Mouse (Mus musculus) lung, adult 2 months (tissue): ENCODE measurements around the gene Ltbp4. TPM values are rescaled to one million over a fixed set of nuclear protein-coding genes. Genes with fewer than 3 reads are reported as not detected.

Experiments
- DNase-seq: peaks from one replicate; pipeline ENCODE4 v3.0.0; 2022
- H3K4me1 ChIP-seq: fragments of 200-500 bp; 2 replicates; pipeline ENCODE4 v1.6.1; 2011; ENCODE audit warnings: low read length; ENCODE audit not compliant: control insufficient read depth, insufficient read depth
- H3K4me3 ChIP-seq: fragments of 200-500 bp; replicated peaks from 2 replicates; pipeline ENCODE3; 2011; ENCODE audit warnings: low read depth, mild to moderate bottlenecking, control low read depth, low read length; ENCODE audit errors: extremely low read depth
- CTCF ChIP-seq: fragments of 200-500 bp; IDR thresholded peaks from 2 replicates; pipeline ENCODE4 v1.5.1; 2011; ENCODE audit warnings: mild to moderate bottlenecking, low read length, control low read depth; ENCODE audit not compliant: insufficient read depth
- POLR2A ChIP-seq: fragments of 200-500 bp; IDR thresholded peaks from 2 replicates; pipeline ENCODE4 v1.6.1; 2011; ENCODE audit warnings: low read depth, mild to moderate bottlenecking, control low read depth, low read length, borderline replicate concordance; ENCODE audit errors: extremely low read depth
- WGBS: fragments of 180-500 bp; shearing (Covaris S2); methylation state at CpG from one replicate; pipeline ENCODE4 v1.1.7; 2018; 5-methylcytosine and 5-hydroxymethylcytosine counted together
- polyA plus RNA-seq: library from polyadenylated mRNA; depleted of rRNA; stranded (reverse); fragments of >200 nt; gene quantifications from 2 replicates; pipeline ENCODE4 v1.2.3, GENCODE M21; 2012

Ltbp4 gene
- polyA plus RNA-seq, 1 experiment: 496 TPM

GRCm38 (mm10) chr7:27308821-27309549 is 28.5 kb downstream of the Ltbp4 start:
- Histone ChIP-seq H3K4me1 (0 out of 2 replicates have a peak, but pooled peaks cover 2% of the 10 kb centered on the region), H3K4me3 (peak overlapping the region; percentile 48)
- peak; percentile 17 for DNase-seq
- TF ChIP-seq CTCF (no peak), POLR2A (no peak)
- 19% methylated on average over 28 of the region's 28 CpGs for WGBS

DNA sequence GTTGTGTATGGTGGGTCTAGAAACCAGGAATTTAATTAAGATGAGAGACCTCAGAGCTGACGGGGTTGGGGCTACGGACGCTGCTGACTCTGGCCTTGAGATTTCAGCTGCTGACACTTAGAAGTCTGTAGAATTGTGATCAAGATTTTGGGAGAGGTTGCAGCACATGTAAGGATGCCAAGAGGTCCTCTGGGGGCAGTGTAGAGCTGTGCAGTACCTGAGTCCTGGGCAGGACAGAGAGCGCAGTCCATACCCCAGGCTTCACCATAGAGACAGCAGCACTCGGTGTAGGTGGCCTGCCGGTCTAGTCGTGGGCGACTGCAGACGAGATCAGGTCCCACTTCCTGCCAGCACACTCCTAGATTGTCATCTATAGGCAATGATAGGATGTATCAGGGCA is 29.9 kb downstream of the Ltbp4 start:
- DNase-seq: no peak

GRCm38 (mm10) chr7:27306161-27307160 is 31.0 kb downstream of the Ltbp4 start:
- Histone ChIP-seq H3K4me3 (no peak overlapping the region), H3K4me1 (0 out of 2 replicates have a peak, but pooled peaks cover 2% of the 10 kb centered on the region)
- DNase-seq: peak; percentile 43
- TF ChIP-seq POLR2A (no peak), CTCF (peak; percentile 72)
- WGBS: 78% methylated on average over 24 of the region's 24 CpGs

More for the DNA sequence above, 29.9 kb downstream of the Ltbp4 start:
- TF ChIP-seq CTCF: no peak; the same call in 1 of the 2 replicates
- no peak for TF ChIP-seq POLR2A
- no peak overlapping the region for H3K4me3 ChIP-seq
- H3K4me1 ChIP-seq: 0 out of 2 replicates have a peak, but pooled peaks cover 2% of the 10 kb centered on the region
- WGBS: 83% methylated on average over 9 of the region's 9 CpGs

- DNase-seq: no peak
- WGBS: 84% methylated on average over 17 of the region's 17 CpGs
- no peak overlapping the region for H3K4me3 ChIP-seq
- 0 out of 2 replicates have a peak, but pooled peaks cover 2% of the 10 kb centered on the region for H3K4me1 ChIP-seq
- no peak for TF ChIP-seq CTCF
- TF ChIP-seq POLR2A: no peak
Measured at GRCm38 (mm10) chr7:27305091-27305730, 32.3 kb downstream of the Ltbp4 start.

DNA sequence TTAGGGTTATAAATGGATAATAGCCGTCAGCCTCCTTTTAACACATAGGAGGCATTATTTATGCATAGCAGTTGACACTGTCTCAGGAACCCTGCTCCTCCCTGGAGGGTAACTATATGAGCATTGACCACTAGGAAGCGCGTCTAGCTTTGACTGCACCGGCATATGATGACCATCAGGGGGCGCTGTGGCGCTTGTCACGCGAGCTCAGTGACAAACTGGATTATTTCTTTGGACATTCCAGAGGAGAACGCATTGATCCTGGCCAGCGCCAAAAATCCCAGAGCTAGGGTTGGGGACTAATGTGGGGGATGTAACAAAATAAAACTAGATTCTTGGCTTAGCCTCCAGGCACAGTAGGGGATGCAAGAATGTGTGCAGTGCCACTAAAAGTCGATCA is 35.3 kb downstream of the Ltbp4 start:
- WGBS: 7% methylated on average over 11 of the region's 11 CpGs
- Histone ChIP-seq H3K4me1 (no peaks in the 10 kb centered on the region), H3K4me3 (no peak overlapping the region)
- DNase-seq: peak; percentile 76
- TF ChIP-seq CTCF: peak; percentile 98
- no peak for TF ChIP-seq POLR2A

- DNase-seq: no peak
- Histone ChIP-seq H3K4me1 (no peaks in the 10 kb centered on the region), H3K4me3 (no peak overlapping the region)
- 64% methylated on average over 5 of the region's 5 CpGs for WGBS
- no peak for TF ChIP-seq CTCF
- no peak for TF ChIP-seq POLR2A
Measured at GRCm38 (mm10) chr7:27300801-27301200, 36.7 kb downstream of the Ltbp4 start.

DNA sequence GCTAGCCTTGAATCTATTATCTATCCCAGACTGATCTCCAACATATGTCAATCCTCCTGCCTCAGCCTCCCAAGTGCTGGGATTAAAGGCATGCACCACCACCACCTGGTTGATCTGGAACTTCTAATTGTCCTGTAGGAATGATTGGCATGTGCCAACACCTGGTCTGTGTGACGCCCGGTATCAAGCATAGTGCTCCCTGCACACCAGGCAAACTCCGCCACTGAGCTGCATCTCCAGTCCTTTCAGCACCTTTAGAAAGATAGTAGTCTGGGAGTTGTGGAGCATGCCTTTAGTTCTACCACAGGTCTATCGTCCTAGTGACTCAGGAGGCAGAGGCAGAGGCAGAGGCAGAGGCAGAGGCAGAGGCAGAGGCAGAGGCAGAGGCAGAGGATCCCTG is 37.1 kb downstream of the Ltbp4 start:
- DNase-seq: no peak
- Histone ChIP-seq H3K4me1 (no peaks in the 10 kb centered on the region), H3K4me3 (no peak overlapping the region)
- TF ChIP-seq CTCF (no peak), POLR2A (no peak)
- WGBS: 86% methylated on average over 4 of the region's 4 CpGs

- WGBS: 73% methylated on average over 6 of the region's 6 CpGs
- DNase-seq: no peak
- Histone ChIP-seq H3K4me1 (no peaks in the 10 kb centered on the region), H3K4me3 (no peak overlapping the region)
- TF ChIP-seq CTCF: no peak
Measured at GRCm38 (mm10) chr7:27298816-27299215, 38.7 kb downstream of the Ltbp4 start.

- 74% methylated on average over 16 of the region's 16 CpGs for WGBS
- DNase-seq: no peak
- TF ChIP-seq CTCF: no peak
- TF ChIP-seq POLR2A: no peak
- Histone ChIP-seq H3K4me1 (no peaks in the 10 kb centered on the region), H3K4me3 (no peak overlapping the region)
Measured at GRCm38 (mm10) chr7:27298033-27298610, 39.4 kb downstream of the Ltbp4 start.
